Comparison of ENCODE assay signal across 9 mouse cellular contexts in genomic region chr7:128690796-128691195, GRCm38 (mm10). TPM values are rescaled to one million over a fixed set of nuclear protein-coding genes. Genes with fewer than 3 reads are reported as not detected.
A peak's percentile ranks its signal among the peaks of the same experiment; 100 is the strongest.
DNase-seq lines count a peak whose midpoint lies in the region; ATAC-seq and TF ChIP-seq lines count a peak whose summit lies in the region.
"Had no signal": no experiment of that assay in that cellular context is flagged by ENCODE, and none has a peak within 500 bp of the region (broad histone marks: within the 10 kb centered on the region; RNA-seq: fewer than 3 reads in every experiment).

No protein-coding gene starts in this region.

- no peaks in the 10 kb centered on the region for H3K27me3 ChIP-seq in forebrain, embryonic 12.5 days
- no peaks in the 10 kb centered on the region for H3K27me3 ChIP-seq in intestine, postnatal 0 days (replicated peaks; ENCODE audit: control insufficient read depth, insufficient read depth, low read length)
- no peaks in the 10 kb centered on the region for H3K27me3 ChIP-seq in stomach, postnatal 0 days (ENCODE audit: control insufficient read depth, insufficient read depth, low read length)
- H3K27me3 ChIP-seq: limb, embryonic 15.5 days had no signal

- H3K9me3 ChIP-seq in forebrain, embryonic 12.5 days, result peaks cover 17% of the 10 kb centered on the region
- H3K9me3 ChIP-seq in intestine, postnatal 0 days (ENCODE audit: control insufficient read depth), result no peaks in the 10 kb centered on the region
- no peaks in the 10 kb centered on the region for H3K9me3 ChIP-seq in stomach, postnatal 0 days (ENCODE audit: control insufficient read depth, low read length)

- no peak for TF ChIP-seq EP300 in stomach, postnatal 0 days (optimal IDR thresholded peaks at IDR 0.05)

- no peak for TF ChIP-seq CTCF in intestine, postnatal 0 days (IDR thresholded peaks at IDR 0.05; ENCODE audit: low read depth)
- TF ChIP-seq CTCF in stomach, postnatal 0 days (IDR thresholded peaks at IDR 0.05; ENCODE audit: low read depth), result no peak

- ATAC-seq in forebrain, embryonic 12.5 days (ENCODE audit: low FRiP score), result peak; percentile 65
- no peak for ATAC-seq in intestine, postnatal 0 days
- no peak for ATAC-seq in stomach, postnatal 0 days (ENCODE audit: low FRiP score, low TSS enrichment)

- H3K9ac ChIP-seq in forebrain, embryonic 12.5 days, result peak overlapping the region; percentile 43; the same call in 1 of the 2 replicates
- no peak overlapping the region for H3K9ac ChIP-seq in intestine, postnatal 0 days (ENCODE audit: low read depth, low read length)
- no peak overlapping the region for H3K9ac ChIP-seq in stomach, postnatal 0 days (ENCODE audit: low read length)
- H3K9ac ChIP-seq: limb, embryonic 15.5 days had no signal

- peak overlapping the region; percentile 75 for H3K27ac ChIP-seq in forebrain, embryonic 12.5 days
- no peak overlapping the region for H3K27ac ChIP-seq in intestine, postnatal 0 days (ENCODE audit: low read depth, low read length)
- H3K27ac ChIP-seq in stomach, postnatal 0 days (replicated peaks), result no peak overlapping the region
- H3K27ac ChIP-seq: limb, embryonic 15.5 days had no signal

- H3K4me3 ChIP-seq in forebrain, embryonic 12.5 days (replicated peaks), result peak overlapping the region; percentile 47
- no peak overlapping the region for H3K4me3 ChIP-seq in intestine, postnatal 0 days (ENCODE audit: low read depth, low read length)
- H3K4me3 ChIP-seq in stomach, postnatal 0 days (ENCODE audit: low read depth, low read length), result no peak overlapping the region
- H3K4me3 ChIP-seq: limb, embryonic 15.5 days had no signal

- H3K4me2 ChIP-seq in forebrain, embryonic 12.5 days, result peak overlapping the region; percentile 51
- H3K4me2 ChIP-seq in intestine, postnatal 0 days (replicated peaks; ENCODE audit: low read depth), result no peak overlapping the region
- H3K4me2 ChIP-seq in stomach, postnatal 0 days (replicated peaks; ENCODE audit: low read depth), result no peak overlapping the region
- H3K4me2 ChIP-seq: limb, embryonic 15.5 days had no signal

- WGBS in forebrain, embryonic 12.5 days, result 48% methylated on average over 7 of the region's 7 CpGs
- 64% methylated on average over 7 of the region's 7 CpGs for WGBS in intestine, postnatal 0 days
- WGBS in stomach, postnatal 0 days, result 64% methylated on average over 7 of the region's 7 CpGs

- H3K4me1 ChIP-seq in forebrain, embryonic 12.5 days, result peaks cover 17% of the 10 kb centered on the region
- no peaks in the 10 kb centered on the region for H3K4me1 ChIP-seq in intestine, postnatal 0 days (replicated peaks; ENCODE audit: control insufficient read depth, insufficient read depth, low read length)
- no peaks in the 10 kb centered on the region for H3K4me1 ChIP-seq in stomach, postnatal 0 days (replicated peaks; ENCODE audit: control insufficient read depth, insufficient read depth)
- H3K4me1 ChIP-seq: limb, embryonic 15.5 days had no signal

- peaks cover 62% of the 10 kb centered on the region for H3K36me3 ChIP-seq in forebrain, embryonic 12.5 days (replicated peaks)
- H3K36me3 ChIP-seq in intestine, postnatal 0 days (ENCODE audit: control insufficient read depth, insufficient read depth), result peaks cover 24% of the 10 kb centered on the region
- H3K36me3 ChIP-seq in stomach, postnatal 0 days (ENCODE audit: control insufficient read depth, insufficient read depth, low read length), result peaks cover 23% of the 10 kb centered on the region

- DNase-seq in brain, adult 2 months (ENCODE audit: low read depth, low spot score), result peak; percentile 96
- peak; percentile 82 for DNase-seq in layer of hippocampus, adult 9-10 months (ENCODE audit: low spot score)
- peak; percentile 36 for DNase-seq in naive thymus-derived CD4-positive, alpha-beta T cell, adult 2 months (ENCODE audit: low read depth)
- DNase-seq in urinary bladder, postnatal 14 days (ENCODE audit: low spot score), result no peak
- DNase-seq in spleen, adult 18-20 months, result no peak
- DNase-seq in stomach, postnatal 0 days (ENCODE audit: low spot score), result no peak

RNA-seq across cellular contexts. Expression of gene Mcmbp, which starts 49.5 kb away (rescaled TPM):
- 73.3 and 83.0 TPM in 2 replicates for polyA plus RNA-seq in forebrain, embryonic 12.5 days (2016; fragmentation: Nextera tagmentation; extraction: Ambion mirVana)
- polyA plus RNA-seq in intestine, postnatal 0 days (2015; fragmentation: Nextera tagmentation; extraction: Ambion mirVana), result 25.0 and 26.5 TPM in 2 replicates
- polyA plus RNA-seq in stomach, postnatal 0 days (2015; fragmentation: Nextera tagmentation; extraction: Ambion mirVana), result 36.8 and 37.1 TPM in 2 replicates

RNA-seq across cellular contexts. Expression of gene Sec23ip, which starts 53.9 kb away (rescaled TPM):
- 43.1 and 45.7 TPM in 2 replicates for polyA plus RNA-seq in forebrain, embryonic 12.5 days (2016; fragmentation: Nextera tagmentation; extraction: Ambion mirVana)
- 15.3 and 17.2 TPM in 2 replicates for polyA plus RNA-seq in intestine, postnatal 0 days (2015; fragmentation: Nextera tagmentation; extraction: Ambion mirVana)
- polyA plus RNA-seq in stomach, postnatal 0 days (2015; fragmentation: Nextera tagmentation; extraction: Ambion mirVana), result 17.9 and 18.3 TPM in 2 replicates

Comparison
In these comparisons a context has a peak if more than half of its experiments do, and no peak if none do; other contexts are left out.
1. DNase-seq: peak in brain, adult 2 months (single experiment), layer of hippocampus, adult 9-10 months (single experiment) and naive thymus-derived CD4-positive, alpha-beta T cell, adult 2 months (single experiment); none in urinary bladder, postnatal 14 days (single experiment), spleen, adult 18-20 months (0 of 2) and stomach, postnatal 0 days (single experiment).